ENCODE assay signal across 8 mouse cellular contexts in genomic region chr2:144330352-144330959, GRCm38 (mm10). TPM values are rescaled to one million over a fixed set of nuclear protein-coding genes. Genes with fewer than 3 reads are reported as not detected.
DNase-seq lines count a peak whose midpoint lies in the region; ATAC-seq lines count a peak whose summit lies in the region.

No protein-coding gene starts in this region.

- H3K4me2 ChIP-seq in hindbrain, embryonic 15.5 days = peak overlapping the region; percentile 96
- peak overlapping the region; percentile 97 for H3K4me2 ChIP-seq in lung, embryonic 16.5 days (ENCODE audit: low read depth, low read length)
- peak overlapping the region; percentile 98 for H3K4me2 ChIP-seq in stomach, embryonic 15.5 days

- no peak overlapping the region for H3K27ac ChIP-seq in embryonic facial prominence, embryonic 10.5 days (replicated peaks)
- H3K27ac ChIP-seq in hindbrain, embryonic 15.5 days (replicated peaks) = no peak overlapping the region
- H3K27ac ChIP-seq in lung, embryonic 16.5 days (ENCODE audit: low read length) = no peak overlapping the region
- peak overlapping the region; percentile 57; the same call in 1 of the 2 replicates for H3K27ac ChIP-seq in stomach, embryonic 15.5 days

- H3K4me1 ChIP-seq in embryonic facial prominence, embryonic 10.5 days = peaks cover 38% of the 10 kb centered on the region
- H3K4me1 ChIP-seq in hindbrain, embryonic 15.5 days (replicated peaks) = peaks cover 32% of the 10 kb centered on the region
- peaks cover 18% of the 10 kb centered on the region for H3K4me1 ChIP-seq in lung, embryonic 16.5 days (replicated peaks; ENCODE audit: control insufficient read depth, insufficient read depth, low read length)
- H3K4me1 ChIP-seq in stomach, embryonic 15.5 days = peaks cover 27% of the 10 kb centered on the region

- WGBS in embryonic facial prominence, embryonic 10.5 days = 1% methylated on average over 41 of the region's 41 CpGs
- under 1% methylated on average over 41 of the region's 41 CpGs for WGBS in hindbrain, embryonic 15.5 days
- WGBS in lung, embryonic 16.5 days = 3% methylated on average over 24 of the region's 41 CpGs
- 1% methylated on average over 39 of the region's 41 CpGs for WGBS in stomach, embryonic 15.5 days

- no peaks in the 10 kb centered on the region for H3K9me3 ChIP-seq in embryonic facial prominence, embryonic 10.5 days
- H3K9me3 ChIP-seq in hindbrain, embryonic 15.5 days = no peaks in the 10 kb centered on the region
- no peaks in the 10 kb centered on the region for H3K9me3 ChIP-seq in lung, embryonic 16.5 days (ENCODE audit: control insufficient read depth, low read length)
- no peaks in the 10 kb centered on the region for H3K9me3 ChIP-seq in stomach, embryonic 15.5 days

- H3K27me3 ChIP-seq in embryonic facial prominence, embryonic 10.5 days (replicated peaks; ENCODE audit: low read depth, poor library complexity, severe bottlenecking) = peaks cover 92% of the 10 kb centered on the region
- peaks cover 81% of the 10 kb centered on the region for H3K27me3 ChIP-seq in hindbrain, embryonic 15.5 days
- H3K27me3 ChIP-seq in lung, embryonic 16.5 days (ENCODE audit: control insufficient read depth, insufficient read depth, low read depth, low read length) = peaks cover 43% of the 10 kb centered on the region
- H3K27me3 ChIP-seq in stomach, embryonic 15.5 days (replicated peaks) = peaks cover 48% of the 10 kb centered on the region

- no peaks in the 10 kb centered on the region for H3K36me3 ChIP-seq in embryonic facial prominence, embryonic 10.5 days (replicated peaks)
- no peaks in the 10 kb centered on the region for H3K36me3 ChIP-seq in hindbrain, embryonic 15.5 days
- H3K36me3 ChIP-seq in lung, embryonic 16.5 days (ENCODE audit: control insufficient read depth, insufficient read depth, low read length) = no peaks in the 10 kb centered on the region
- no peaks in the 10 kb centered on the region for H3K36me3 ChIP-seq in stomach, embryonic 15.5 days

- DNase-seq in ovary, postnatal 36 days (ENCODE audit: low spot score) = peak; percentile 25
- no peak for DNase-seq in ovary, adult 18-20 months (ENCODE audit: low spot score)
- peak; percentile 65 for DNase-seq in embryonic facial prominence, embryonic 10.5 days (ENCODE audit: low spot score)
- no peak for DNase-seq in natural killer cell, adult 2 months (ENCODE audit: low spot score in 2 of 2)
- no peak for DNase-seq in spleen, postnatal 4 days (ENCODE audit: low spot score in 2 of 2)

- H3K4me3 ChIP-seq in embryonic facial prominence, embryonic 10.5 days = peak overlapping the region; percentile 62
- H3K4me3 ChIP-seq in hindbrain, embryonic 15.5 days = peak overlapping the region; percentile 50
- peak overlapping the region; percentile 62 for H3K4me3 ChIP-seq in lung, embryonic 16.5 days (ENCODE audit: low read length)
- peak overlapping the region; percentile 54 for H3K4me3 ChIP-seq in stomach, embryonic 15.5 days (replicated peaks)

- peak; percentile 35; the same call in 1 of the 2 replicates for ATAC-seq in hindbrain, embryonic 15.5 days (ENCODE audit: low FRiP score, low read depth)
- peak; percentile 20 for ATAC-seq in lung, embryonic 16.5 days (ENCODE audit: low read depth)
- peak; percentile 43; the same call in 1 of the 2 replicates for ATAC-seq in stomach, embryonic 15.5 days (ENCODE audit: insufficient read depth, low FRiP score, low read depth)

- H3K9ac ChIP-seq in hindbrain, embryonic 15.5 days = peak overlapping the region; percentile 34; the same call in 1 of the 2 replicates
- H3K9ac ChIP-seq in lung, embryonic 16.5 days (ENCODE audit: low read length) = peak overlapping the region; percentile 66
- peak overlapping the region; percentile 26 for H3K9ac ChIP-seq in stomach, embryonic 15.5 days

RNA-seq across cellular contexts. Expression of gene Ovol2, which starts 1.5 kb away (rescaled TPM):
- 0.71 and 1.0 TPM in 2 replicates for polyA plus RNA-seq in embryonic facial prominence, embryonic 10.5 days (2016; fragmentation: Nextera tagmentation; extraction: Ambion mirVana)
- not detected in 2 replicates for polyA plus RNA-seq in hindbrain, embryonic 15.5 days (2015; fragmentation: Nextera tagmentation; extraction: Ambion mirVana)
- polyA plus RNA-seq in lung, embryonic 16.5 days (2015; fragmentation: Nextera tagmentation; extraction: Ambion mirVana) = 3.7 and 4.1 TPM in 2 replicates
- 3.6 and 4.0 TPM in 2 replicates for polyA plus RNA-seq in stomach, embryonic 15.5 days (2015; fragmentation: Nextera tagmentation; extraction: Ambion mirVana)

RNA-seq across cellular contexts. Expression of gene Kat14, which starts 38.3 kb away (rescaled TPM):
- 63.6 and 65.7 TPM in 2 replicates for polyA plus RNA-seq in embryonic facial prominence, embryonic 10.5 days (2016; fragmentation: Nextera tagmentation; extraction: Ambion mirVana)
- 27.2 and 28.7 TPM in 2 replicates for polyA plus RNA-seq in hindbrain, embryonic 15.5 days (2015; fragmentation: Nextera tagmentation; extraction: Ambion mirVana)
- 36.4 and 36.9 TPM in 2 replicates for polyA plus RNA-seq in lung, embryonic 16.5 days (2015; fragmentation: Nextera tagmentation; extraction: Ambion mirVana)
- polyA plus RNA-seq in stomach, embryonic 15.5 days (2015; fragmentation: Nextera tagmentation; extraction: Ambion mirVana) = 38.6 and 40.5 TPM in 2 replicates

RNA-seq across cellular contexts. Expression of gene Pet117, which starts 38.3 kb away (rescaled TPM):
- polyA plus RNA-seq in embryonic facial prominence, embryonic 10.5 days (2016; fragmentation: Nextera tagmentation; extraction: Ambion mirVana) = 0.52 TPM in 1 of 2 replicates, not detected in the other
- 1.5 TPM in 1 of 2 replicates, not detected in the other for polyA plus RNA-seq in hindbrain, embryonic 15.5 days (2015; fragmentation: Nextera tagmentation; extraction: Ambion mirVana)
- 2.4 and 4.1 TPM in 2 replicates for polyA plus RNA-seq in lung, embryonic 16.5 days (2015; fragmentation: Nextera tagmentation; extraction: Ambion mirVana)
- 0.84 and 6.1 TPM in 2 replicates for polyA plus RNA-seq in stomach, embryonic 15.5 days (2015; fragmentation: Nextera tagmentation; extraction: Ambion mirVana)

RNA-seq across cellular contexts. Expression of gene Snx5, which starts 59.8 kb away (rescaled TPM):
- 128 and 138 TPM in 2 replicates for polyA plus RNA-seq in embryonic facial prominence, embryonic 10.5 days (2016; fragmentation: Nextera tagmentation; extraction: Ambion mirVana)
- polyA plus RNA-seq in hindbrain, embryonic 15.5 days (2015; fragmentation: Nextera tagmentation; extraction: Ambion mirVana) = 67.6 and 68.1 TPM in 2 replicates
- polyA plus RNA-seq in lung, embryonic 16.5 days (2015; fragmentation: Nextera tagmentation; extraction: Ambion mirVana) = 101 and 103 TPM in 2 replicates
- 122 and 130 TPM in 2 replicates for polyA plus RNA-seq in stomach, embryonic 15.5 days (2015; fragmentation: Nextera tagmentation; extraction: Ambion mirVana)

RNA-seq across cellular contexts. Expression of gene Mgme1, which starts 60.0 kb away (rescaled TPM):
- polyA plus RNA-seq in embryonic facial prominence, embryonic 10.5 days (2016; fragmentation: Nextera tagmentation; extraction: Ambion mirVana) = 23.2 and 25.1 TPM in 2 replicates
- 12.9 and 14.2 TPM in 2 replicates for polyA plus RNA-seq in hindbrain, embryonic 15.5 days (2015; fragmentation: Nextera tagmentation; extraction: Ambion mirVana)
- polyA plus RNA-seq in lung, embryonic 16.5 days (2015; fragmentation: Nextera tagmentation; extraction: Ambion mirVana) = 21.8 and 22.6 TPM in 2 replicates
- 20.2 and 21.3 TPM in 2 replicates for polyA plus RNA-seq in stomach, embryonic 15.5 days (2015; fragmentation: Nextera tagmentation; extraction: Ambion mirVana)

Comparison
In these comparisons a context has a peak if more than half of its experiments do, and no peak if none do; other contexts are left out.
1. DNase-seq: peak in ovary, postnatal 36 days (single experiment) and embryonic facial prominence, embryonic 10.5 days (single experiment); none in ovary, adult 18-20 months (single experiment), natural killer cell, adult 2 months (0 of 2) and spleen, postnatal 4 days (0 of 2).
2. Peak in every context shown above with its lines, with median percentiles within 50 percentile points of each other: H3K4me3 ChIP-seq, ATAC-seq, H3K4me2 ChIP-seq and H3K9ac ChIP-seq.